Mouse (Mus musculus): ENCODE measurements around the gene Slc9a2. TPM values are rescaled to one million over a fixed set of nuclear protein-coding genes. Genes with fewer than 3 reads are reported as not detected.
"Not testable (repeated sequence)": the region's sequence is repeated elsewhere in the genome, so short reads cannot be mapped to it uniquely, and the experiment has no call there.

Gene Slc9a2
- total RNA-seq, 1 experiment from 2014 or later, result 0.12 TPM

DNA sequence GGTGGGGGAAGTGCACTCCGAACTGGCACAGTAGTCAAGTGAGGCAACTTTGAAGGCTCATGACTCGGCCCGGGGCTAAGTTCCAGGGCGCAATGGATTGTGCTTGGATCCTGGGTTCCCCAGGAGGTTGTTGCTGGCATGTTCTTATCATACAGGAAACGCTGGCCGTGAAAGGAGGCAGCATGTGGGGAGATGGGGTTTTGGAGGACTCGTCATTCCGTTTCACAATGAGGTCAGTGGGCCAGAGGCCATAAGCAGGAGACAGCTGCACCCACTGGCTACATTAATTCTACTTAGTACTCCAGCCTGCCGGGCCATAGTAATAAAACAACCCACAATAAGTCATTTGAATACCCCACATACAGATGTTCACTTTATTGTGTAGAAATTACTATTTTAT is 34.6 kb downstream of the Slc9a2 start:
- DNase-seq, result peak; percentile 5

DNA sequence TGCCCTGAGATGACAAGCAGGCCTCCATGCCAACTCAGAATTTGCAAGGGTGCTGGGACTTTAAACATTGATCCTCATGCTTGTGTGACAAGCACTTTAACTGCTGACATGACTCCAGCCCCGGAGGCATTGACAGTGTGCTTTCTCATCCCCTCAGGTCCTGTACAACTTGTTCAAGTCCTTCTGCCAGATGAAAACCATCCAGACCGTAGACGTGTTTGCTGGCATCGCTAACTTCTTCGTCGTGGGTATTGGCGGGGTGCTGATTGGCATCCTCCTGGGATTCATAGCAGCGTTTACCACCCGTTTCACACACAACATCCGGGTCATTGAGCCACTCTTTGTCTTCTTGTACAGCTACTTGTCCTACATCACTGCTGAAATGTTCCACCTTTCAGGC is 45.7 kb downstream of the Slc9a2 start:
- DNase-seq, result no peak

DNA sequence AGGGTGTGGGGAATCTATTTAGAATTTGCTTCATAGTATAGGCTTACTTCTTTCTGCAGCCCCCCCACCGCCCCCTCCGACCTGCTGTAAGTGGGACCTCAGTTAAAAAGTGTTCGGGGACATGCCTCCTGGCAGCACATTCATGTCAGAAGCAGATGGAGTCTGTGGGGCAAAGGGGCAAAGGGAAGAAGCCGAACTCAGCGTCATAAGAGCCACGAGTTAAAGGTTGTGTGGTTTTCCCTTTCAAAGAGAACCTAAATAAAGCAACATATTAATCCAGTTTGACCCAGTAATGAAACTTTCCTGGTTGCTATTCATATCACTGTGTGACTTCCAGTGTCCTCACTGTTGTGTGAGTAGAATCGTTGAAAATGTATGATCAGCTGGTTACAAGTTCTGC is 47.0 kb downstream of the Slc9a2 start:
- DNase-seq, result no peak

DNA sequence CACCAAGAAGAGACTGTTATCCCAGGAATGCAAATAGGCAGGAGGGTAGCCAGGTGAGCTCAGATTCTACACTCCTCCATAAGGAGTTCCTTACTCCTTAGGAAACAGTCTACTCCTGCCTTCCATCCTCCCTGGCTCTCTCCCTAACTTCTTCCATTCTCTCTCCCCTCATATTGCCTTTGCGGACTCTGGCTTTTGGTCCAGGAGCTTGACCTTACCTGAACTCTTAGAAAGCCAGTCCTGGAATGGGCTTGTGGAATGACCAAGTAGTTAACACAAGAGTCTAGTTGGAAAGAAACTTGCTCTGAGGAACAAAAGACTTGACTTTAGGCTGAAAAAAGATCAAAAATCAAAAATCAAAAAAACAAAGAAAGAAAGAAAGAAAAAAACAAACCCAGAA is 48.3 kb downstream of the Slc9a2 start:
- no peak for DNase-seq

DNA sequence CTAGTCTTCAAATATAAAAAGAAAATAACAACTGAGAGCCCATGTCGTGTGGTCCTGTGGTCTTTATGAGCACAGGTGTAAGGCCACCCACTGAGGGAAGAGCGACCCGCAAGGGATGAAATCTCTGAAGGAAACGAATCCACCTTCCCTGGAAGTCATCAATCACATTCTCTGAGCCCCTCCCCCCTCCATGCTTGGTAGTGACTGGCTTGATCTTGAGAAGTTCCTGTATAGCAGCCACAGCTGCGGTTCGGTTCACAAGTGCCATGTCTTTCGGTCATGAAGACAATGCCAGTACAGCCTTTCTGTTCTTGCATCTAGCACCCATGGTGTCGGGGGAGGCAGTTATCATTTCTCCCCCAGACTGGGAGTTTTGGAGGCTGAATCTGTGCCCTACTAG is 57.3 kb downstream of the Slc9a2 start:
- DNase-seq, result no peak

DNA sequence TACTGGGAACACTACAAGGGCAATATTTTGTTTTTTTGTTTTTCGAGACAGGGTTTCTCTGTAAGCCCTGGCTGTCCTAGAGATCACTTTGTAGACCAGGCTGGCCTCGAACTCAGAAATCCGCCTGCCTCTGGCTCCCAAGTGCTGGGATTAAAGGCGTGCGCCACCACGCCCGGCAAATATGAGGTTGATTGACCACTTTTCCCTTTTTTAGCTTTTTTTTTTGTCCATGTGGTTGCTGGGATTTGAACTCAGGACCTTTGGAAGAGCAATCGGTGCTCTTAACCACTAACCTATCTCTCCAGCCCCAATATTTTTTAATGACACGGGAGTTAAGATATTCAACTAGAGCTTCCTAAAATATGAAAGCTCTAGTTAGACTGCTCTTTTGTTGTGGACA is 57.9 kb downstream of the Slc9a2 start:
- not testable (repeated sequence) for DNase-seq

DNA sequence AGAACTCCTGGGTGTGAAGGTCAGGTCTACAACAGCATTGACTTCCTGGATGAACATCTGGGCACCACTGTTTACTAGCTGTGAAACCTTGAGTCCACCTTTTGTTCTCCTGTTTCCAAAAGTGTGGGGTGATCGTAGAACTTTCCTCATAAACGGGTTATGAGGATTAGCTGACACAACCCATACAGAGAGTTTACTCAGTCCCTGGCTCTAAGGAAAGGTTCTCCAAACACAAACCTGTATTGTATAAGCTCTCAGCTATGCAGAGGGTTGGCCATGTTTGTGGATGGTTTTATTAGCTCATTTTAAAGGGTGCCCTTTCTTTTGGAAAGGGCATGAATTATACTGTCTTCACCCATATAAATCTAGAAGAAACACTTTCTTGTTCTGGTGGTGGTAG is 60.4 kb downstream of the Slc9a2 start:
- no peak for DNase-seq

DNA sequence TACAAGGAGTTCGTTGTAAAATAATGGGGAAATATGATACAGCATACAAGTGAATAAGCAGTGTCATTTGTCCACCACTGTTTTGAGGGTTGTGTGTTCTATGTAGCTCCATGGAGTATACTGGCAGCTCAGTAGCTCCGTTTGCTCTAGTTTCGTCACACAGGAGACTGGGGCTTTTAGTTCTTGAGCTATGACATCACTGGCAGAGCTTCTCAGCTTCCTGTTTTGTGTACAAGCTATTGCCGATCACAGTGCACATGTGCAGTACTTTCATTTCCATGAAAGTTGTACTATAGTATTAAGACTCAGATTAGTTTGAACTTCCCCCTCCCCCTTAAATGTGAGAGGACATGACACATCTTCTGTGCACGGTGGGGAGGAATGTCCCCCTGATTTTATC is 65.7 kb downstream of the Slc9a2 start:
- DNase-seq, result no peak

DNA sequence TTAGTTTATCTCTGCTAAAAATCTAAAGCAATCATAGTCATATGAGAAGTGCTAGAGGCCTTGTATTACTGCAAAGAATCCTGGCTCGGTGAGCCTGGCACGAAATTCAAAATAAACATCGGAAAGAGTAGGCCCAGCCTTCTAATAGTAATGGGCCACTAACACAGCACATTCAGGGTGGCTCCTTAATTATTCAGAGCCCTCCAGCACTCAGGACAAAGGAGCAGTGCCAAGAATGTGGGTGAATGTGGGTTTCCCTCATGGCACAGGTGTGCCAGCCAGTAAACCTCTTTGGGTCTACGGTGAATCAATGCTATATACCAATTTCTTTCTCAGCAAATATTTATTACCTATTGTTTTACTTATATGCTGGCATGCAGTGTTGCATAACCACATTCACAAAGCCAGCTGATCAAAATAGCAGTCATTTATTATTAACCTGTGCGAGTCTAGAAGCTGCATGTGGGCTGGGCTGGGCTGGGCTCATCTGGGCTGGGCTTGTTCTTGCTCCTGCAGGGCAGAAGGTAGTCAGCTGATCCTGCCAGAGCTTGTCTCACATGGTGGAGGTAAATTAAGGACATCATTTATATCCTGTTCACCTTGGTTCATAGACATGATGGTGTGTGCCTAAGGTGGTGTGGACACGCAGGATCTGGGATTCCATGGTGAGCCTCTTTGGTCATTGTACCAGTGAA is 79.5 kb downstream of the Slc9a2 start:
- no peak for DNase-seq

DNA sequence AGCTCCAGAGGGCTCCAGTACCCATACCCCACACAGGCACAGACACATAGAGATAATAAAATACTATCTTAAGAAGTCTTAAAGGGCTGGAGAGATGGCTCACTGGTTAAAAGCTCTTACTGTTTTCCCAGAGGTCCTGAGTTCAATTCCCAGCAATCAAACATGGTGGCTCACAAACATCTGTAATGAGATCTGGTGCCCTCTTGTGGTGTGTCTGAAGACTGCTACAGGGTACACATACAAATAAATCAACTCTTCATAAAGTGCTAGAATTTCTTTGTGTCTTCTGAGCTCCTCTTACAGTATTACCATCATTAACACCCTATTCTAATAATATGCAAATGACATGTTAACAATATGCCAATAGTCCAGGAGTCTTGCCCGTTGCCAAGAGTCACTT is 83.7 kb downstream of the Slc9a2 start:
- no peak for DNase-seq

DNA sequence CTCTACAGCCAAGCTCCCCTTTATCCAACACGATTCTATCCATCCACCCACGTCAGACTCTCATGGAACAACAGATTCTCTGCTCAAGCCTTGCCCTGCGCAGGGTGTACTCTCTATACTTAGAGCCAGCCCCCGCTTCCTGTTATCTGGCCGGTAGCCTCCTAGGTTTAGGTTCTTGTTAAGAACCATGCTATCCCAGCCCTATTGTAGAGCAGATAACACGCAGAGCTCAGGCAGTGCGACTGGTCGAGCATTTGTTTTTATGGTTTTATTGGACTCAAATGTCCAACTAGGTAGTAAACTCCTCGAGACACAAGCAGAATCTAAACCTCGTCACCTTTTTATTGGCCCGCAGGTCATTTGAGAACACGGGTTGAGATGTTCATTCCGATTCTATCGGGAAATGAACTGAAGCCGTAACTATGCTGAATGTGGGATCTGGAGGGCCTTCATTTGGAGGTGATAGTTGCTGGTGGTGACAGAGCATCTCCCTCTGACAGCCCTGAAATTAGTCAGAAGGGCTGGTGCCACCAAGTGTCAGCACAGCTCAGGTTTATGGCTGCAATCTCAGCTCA is 84.4 kb downstream of the Slc9a2 start:
- DNase-seq, result no peak

DNA sequence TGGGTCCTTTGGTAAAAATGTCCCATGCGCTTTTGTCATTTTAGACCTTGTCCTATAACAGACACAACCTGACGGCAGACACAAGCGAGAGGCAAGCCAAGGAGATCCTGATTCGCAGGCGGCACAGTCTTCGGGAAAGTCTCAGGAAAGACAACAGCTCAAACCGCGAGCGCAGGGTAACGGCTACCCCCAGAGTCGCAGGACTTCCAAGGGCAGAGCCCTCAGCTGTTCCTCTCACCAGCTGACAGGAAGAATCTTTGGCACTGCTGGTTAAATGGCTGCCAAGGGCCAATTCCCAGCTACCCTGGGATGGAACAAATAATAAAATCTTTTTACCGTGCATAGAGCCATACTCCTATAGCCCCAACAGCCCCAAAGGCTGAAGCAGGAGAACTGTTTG is 85.1 kb downstream of the Slc9a2 start:
- DNase-seq, result no peak

DNA sequence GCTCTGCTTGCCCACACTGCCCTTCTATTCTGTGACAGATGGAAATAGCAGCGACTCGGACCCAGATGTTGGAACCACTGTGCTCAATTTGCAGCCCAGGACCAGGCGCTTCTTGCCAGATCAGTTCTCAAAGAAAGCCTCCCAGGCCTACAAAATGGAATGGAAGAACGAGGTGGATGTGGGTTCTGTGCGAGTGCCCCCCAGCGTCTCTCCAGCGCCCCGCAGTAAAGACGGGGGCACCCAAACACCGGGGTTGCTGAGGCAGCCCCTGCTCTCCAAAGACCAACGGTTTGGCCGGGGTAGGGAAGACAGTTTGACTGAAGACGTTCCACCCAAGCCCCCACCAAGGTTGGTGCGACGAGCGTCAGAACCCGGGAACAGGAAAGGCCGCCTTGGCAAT is 87.2 kb downstream of the Slc9a2 start:
- no peak for DNase-seq

DNA sequence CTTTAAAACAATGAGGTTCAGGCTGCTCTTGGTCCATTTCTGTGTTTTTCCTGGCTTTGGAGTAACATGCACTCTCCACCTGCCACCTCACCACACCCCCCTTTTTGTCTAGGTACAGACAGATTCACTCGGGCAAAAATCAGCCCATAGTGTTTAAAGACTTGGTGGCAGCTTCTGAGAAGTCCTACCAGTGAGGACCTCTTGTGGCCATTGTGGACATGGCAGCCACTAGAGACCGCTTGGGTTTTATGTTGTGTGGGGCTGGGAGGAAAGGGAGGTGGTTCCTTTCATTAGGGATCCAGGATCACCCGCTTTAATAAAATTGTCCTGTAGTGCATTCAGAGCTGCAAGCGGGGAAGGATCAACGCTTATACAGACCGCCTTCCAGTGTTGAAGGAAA is 88.2 kb downstream of the Slc9a2 start:
- peak; percentile 38 for DNase-seq

DNA sequence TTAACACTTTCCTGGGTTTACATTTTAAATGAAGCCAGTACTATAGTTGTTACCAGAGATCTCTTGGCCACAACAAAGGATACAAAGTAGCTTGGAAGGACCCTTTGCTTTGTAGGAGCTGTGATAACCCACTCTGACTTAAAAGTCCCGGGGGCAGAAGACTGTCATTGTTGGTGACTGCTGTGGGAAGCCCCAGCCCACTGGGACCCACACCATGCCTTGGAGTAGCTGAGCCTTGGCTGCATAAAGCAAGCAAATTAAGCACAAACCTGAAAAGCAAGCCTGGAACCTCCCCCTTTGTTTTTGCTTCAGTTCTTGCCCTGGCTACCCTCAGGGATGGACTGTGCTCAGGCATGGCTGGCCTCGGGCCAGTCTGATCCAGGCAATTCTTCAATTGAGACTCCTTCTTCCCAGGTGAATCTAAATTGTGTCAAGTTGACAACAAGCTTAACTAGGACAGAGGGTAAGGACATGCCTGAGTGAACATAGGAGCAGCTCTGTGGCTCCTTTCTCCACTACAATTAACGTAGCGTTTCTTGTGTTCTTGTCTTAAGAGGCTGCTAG is 89.0 kb downstream of the Slc9a2 start:
- DNase-seq, result no peak

DNA sequence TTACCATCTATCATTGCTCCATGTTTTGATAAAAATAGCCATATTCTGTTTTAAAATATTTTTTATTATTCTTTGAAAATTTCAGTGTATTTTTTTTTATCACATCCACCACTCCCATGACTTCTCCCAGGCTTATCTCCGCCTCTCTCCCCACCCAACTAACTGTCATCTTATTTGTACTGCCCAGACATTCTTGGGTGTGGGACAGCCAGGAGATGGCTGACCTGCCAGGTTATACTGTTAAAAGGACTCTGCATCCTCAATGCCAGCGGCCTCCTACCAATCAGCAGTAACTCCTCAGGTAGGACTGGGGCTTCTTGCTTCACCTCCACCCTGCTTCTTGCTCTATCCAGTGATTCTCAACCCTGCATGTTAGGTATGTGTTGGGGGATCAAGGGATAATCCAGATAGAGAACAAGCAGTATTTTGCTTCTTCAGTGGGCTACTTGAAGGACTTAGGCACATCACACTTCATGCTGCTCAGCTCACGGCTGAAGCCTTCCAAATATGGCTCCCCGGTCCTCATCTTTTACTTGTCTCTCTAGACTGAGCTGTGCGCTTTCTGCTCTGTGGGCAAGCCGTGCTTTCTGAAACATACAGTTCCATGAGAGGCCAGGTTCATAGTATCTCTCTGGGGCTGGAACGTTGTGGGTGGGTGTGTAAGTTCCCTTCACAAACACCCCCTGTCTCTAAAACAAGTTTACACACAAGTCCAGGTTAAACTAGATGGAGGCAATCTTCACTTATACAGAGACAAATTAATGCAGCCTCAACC is 91.0 kb downstream of the Slc9a2 start:
- DNase-seq, result no peak

DNA sequence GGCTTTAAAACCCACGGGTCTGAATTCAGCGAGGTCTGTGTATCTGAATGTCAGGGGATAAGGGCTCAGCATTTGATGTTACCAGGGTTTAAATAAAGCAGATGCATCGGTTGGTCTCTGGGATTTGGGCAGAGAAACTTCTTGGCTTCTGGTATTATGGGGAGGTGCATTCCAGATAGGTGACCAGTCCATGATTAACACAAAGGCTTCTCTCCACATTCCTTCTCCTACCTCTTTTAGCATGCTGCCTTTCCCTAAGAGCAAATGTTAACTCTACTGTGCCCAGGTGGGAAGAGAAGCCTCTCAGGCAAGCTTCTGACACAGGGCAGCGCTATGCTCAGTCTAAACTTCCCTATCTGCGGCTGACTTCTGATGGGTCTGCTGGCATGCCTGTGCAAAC is 92.9 kb downstream of the Slc9a2 start:
- no peak for DNase-seq

DNA sequence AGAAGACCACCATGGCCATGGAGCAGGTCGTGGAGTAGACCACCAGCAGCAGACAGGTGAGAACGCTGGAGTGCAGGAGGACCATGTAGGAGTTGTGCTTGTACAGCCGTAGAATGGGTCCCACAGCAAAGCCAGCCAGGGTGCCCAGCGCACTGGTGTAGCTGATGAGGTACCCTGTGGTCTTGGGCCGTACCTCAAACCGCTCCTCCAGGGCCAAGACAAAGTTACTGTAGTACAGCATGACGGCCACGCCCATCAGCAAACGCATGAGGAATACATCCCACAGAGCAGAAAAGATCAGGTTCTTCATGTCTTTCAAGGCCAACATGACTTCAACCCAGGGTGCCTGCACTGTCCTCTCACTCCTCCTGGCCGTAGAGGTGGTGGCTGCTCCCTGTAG is 93.7 kb downstream of the Slc9a2 start:
- no peak for DNase-seq

DNA sequence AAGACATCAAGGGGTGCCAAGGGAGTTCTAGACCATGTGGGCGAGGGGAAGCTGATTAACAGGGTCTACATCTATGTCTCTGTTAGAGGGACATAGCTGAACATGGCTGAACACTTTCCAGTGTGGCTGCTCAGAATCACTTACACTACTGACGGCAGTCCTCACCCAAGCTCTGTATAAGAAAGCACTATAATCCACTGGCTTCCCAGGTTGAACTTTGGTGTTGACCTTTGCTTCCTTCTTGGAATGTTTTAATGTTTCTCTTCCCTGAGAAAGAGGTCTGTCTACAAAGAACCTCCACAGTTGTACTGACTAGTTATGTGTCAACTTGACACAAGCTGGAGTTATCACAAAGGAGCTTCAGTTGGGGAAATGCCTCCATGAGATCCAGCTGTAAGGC is 95.7 kb downstream of the Slc9a2 start:
- no peak for DNase-seq

DNA sequence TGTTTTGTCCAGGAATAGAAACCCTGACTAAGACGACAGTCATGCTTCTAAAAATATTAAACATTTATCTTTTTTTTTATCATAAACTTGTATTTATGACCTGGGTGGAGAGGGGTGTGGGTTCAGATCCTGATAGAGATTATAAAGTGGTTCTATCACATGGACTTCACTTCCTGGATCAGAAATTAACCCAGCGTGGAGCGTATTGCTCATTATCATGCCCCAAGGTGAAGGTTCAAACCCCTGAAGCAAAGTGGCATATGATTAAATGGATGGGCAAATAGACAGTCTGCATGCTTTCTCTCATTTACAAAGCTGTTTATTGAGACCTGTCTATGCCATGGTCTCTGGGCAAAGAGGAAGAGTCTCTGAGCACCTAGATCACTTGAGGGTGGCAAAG is 96.4 kb downstream of the Slc9a2 start:
- no peak for DNase-seq

DNA sequence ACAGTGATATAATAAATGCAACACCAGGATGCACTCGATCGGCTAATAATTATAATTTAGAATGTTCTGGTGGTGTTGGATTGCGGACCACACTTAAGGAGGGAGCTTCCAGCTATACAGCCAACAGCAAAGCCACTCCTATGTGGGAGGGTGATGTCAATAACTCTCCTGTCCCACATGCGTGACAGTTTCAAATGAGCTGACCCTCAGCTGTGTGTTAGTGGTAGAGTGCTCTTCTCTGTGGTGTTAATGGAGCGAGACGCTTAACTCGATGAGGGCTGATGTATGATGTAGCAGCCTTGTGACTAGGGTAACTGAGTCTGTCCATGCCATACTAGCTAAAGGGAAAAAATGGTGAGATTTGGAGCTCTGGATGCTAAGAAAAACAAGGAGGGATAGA is 103.1 kb downstream of the Slc9a2 start:
- no peak for DNase-seq

DNA sequence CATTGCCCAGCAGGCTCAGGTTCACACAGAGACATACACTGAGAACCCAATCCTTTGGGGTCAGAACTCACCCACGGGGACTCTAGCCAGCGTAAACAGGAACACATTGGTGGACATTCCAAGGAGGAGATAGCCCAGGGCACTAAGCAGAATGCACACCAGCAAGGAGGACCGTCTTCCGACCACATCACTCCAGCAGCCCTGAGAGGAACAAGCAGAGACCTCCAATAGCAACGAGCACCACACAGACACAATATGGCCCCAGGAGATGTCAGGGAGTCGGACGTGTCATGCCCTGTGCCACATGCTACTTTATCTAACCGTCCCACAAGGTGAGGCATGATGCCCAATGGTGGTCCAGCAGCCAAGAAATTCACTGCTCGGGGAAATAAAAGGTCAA is 103.9 kb downstream of the Slc9a2 start:
- DNase-seq, result no peak

DNA sequence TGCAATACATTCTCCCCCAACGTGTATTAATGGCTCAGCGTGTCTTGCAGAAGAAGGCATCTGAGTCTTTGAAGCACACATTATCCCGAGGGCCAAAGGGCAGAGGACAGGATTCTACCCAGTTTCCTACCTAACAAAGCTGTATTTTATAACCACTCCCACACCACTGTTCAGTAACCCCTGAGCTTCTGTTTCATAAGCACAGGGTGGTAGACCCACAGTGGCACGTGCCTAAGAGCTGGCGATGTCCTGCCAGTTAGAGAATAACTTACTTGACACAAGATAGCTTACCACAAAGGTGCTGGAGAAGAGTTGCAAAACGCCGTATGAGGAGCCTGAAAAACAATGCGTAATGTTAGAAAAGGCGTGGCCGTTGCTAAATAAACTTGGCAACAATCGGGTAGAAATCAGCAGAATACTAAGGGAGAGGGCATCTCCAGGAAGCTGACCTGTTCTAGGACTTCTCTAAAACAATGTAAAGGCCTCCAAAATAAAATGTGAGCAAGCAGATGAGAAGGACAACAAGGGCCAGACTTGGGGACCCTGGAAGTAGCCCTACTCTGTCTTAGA is 105.6 kb downstream of the Slc9a2 start:
- DNase-seq, result no peak

Data from adrenal gland, postnatal 25 days (tissue).